Mouse (Mus musculus): Measurements from ENCODE around the gene Elfn2. TPM values are rescaled to one million over a fixed set of nuclear protein-coding genes. Genes with fewer than 3 reads are reported as not detected.

Gene Elfn2
- polyA plus RNA-seq, 1 experiment from 2014 or later, result 0.12 TPM

DNA sequence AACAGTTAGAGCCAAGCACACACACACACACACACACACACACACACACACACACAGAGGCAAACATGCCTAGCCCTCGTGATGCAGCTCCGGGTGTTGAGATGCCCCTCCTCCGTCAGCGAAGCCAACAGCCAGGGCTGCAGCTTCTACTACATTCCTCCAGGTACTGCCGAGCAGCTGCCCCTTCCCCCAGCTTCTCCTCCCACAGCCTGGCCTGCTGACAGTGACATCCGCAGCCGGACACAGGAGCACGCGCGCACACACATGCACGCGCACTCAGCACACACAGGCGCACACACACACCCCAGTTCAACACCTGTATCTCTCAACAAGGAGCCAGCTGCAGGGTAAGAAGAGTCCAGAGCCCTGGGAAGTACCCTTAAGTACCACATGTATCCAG, 1.6 kb downstream of the Elfn2 start:
- ATAC-seq (ENCODE audit: insufficient read depth, low FRiP score, low read depth), result no peak
- Histone ChIP-seq H3K9me3 (no peaks in the 10 kb centered on the region), H3K4me3 (replicated peaks) (no peak overlapping the region), H3K4me1 (peaks cover 14% of the 10 kb centered on the region), H3K36me3 (no peaks in the 10 kb centered on the region), H3K27ac (no peak overlapping the region), H3K4me2 (no peak overlapping the region), H3K9ac (no peak overlapping the region), H3K27me3 (replicated peaks) (peaks cover 88% of the 10 kb centered on the region)
- WGBS, result 43% methylated on average over 13 of the region's 13 CpGs

DNA sequence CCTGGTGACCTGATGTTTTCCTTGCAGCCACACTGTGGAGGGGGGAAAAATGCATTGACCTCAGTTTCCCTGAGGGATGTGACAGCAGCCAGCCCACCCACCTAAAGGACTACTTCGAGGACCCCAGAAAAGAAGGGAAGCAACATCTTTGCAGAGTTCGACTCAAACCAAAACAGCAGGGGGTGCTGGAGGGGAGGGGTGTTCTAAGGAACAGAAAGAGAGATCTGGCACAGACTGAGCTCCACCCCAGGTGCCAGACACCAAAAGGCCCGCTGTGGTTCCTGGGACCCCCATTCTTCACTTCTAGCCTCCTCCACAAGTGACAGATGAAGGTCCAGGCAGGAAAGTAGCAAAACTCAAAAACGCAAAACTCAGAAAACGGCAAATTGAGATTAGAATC, 2.7 kb downstream of the Elfn2 start:
- peaks cover 97% of the 10 kb centered on the region for H3K27me3 ChIP-seq (replicated peaks)
- no peak overlapping the region for H3K9ac ChIP-seq
- no peak for ATAC-seq (ENCODE audit: insufficient read depth, low FRiP score, low read depth)
- WGBS, result 31% methylated on average over 5 of the region's 5 CpGs
- no peaks in the 10 kb centered on the region for H3K9me3 ChIP-seq
- H3K27ac ChIP-seq, result no peak overlapping the region
- no peak overlapping the region for H3K4me2 ChIP-seq
- H3K36me3 ChIP-seq, result no peaks in the 10 kb centered on the region
- peaks cover 14% of the 10 kb centered on the region for H3K4me1 ChIP-seq
- no peak overlapping the region for H3K4me3 ChIP-seq (replicated peaks)

DNA sequence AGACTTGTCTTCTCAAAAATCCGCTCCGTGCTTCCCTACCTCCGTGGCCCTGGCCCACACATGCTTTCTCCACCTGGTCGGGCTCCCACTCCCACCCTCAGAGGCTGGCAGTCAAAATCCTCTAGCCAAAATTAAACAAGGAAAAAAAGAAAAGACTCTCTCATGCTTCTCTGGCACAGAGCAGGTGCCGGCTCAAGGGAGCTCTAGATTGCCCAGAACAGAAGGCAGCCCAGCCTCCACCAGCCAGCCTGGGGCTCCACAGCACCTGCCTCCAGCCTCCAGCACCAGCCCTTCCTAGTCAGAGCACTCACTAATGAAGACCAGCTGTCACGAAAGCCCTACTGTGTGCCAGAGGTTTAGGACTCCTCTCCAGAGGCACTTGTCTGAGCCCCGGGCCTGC, 4.8 kb downstream of the Elfn2 start:
- ATAC-seq (ENCODE audit: insufficient read depth, low FRiP score, low read depth), result no peak
- H3K9ac ChIP-seq, result no peak overlapping the region
- H3K27me3 ChIP-seq (replicated peaks), result peaks cover 82% of the 10 kb centered on the region
- peaks cover 8% of the 10 kb centered on the region for H3K4me1 ChIP-seq
- no peaks in the 10 kb centered on the region for H3K36me3 ChIP-seq
- H3K27ac ChIP-seq, result no peak overlapping the region
- H3K9me3 ChIP-seq, result no peaks in the 10 kb centered on the region
- no peak overlapping the region for H3K4me2 ChIP-seq
- no peak overlapping the region for H3K4me3 ChIP-seq (replicated peaks)
- WGBS, result 82% methylated on average over 7 of the region's 7 CpGs

DNA sequence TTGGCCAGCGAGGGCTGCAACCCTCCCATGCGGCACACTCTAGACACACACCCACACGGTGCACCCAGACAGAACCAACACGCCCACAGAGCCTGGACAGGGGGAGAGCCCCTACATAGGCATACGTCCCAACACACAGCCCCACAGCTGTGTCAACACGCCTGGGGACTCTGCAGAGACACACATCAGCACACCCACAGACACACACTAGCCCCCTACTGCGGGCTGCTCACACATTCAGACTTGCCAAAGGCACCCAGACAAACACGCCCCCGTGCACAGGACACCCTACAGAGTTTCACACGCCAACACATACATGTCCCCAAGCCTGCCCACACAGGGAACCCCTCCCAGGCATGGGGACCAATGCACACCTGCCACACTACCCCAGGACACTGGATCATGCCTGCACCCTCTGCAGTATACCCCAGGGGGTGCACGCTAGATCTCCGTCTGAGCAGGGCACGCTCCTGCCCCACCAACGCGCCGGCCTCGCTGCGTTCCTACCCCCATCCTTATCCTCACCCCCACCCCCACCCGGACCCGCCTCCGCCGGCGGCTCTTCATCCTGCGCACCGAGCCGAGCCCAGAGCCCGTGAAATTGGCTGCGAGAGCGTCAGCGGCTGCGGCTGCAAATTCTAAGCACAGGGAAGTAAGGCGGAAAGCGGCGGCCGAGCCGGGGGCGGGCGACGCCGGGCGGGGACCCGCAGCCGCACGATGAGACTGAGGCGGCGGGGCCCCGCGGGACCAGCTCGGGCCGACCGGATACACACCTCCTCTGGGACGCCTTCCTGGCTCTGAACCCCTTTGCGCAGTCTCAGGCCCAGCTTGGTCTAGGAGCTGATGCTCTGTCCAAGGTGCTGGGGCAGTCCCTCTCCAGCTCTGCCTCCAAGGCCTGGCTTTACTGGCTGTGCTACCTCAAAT, 6.0 kb downstream of the Elfn2 start:
- Histone ChIP-seq H3K9ac (no peak overlapping the region), H3K27ac (no peak overlapping the region), H3K4me1 (no peaks in the 10 kb centered on the region), H3K4me2 (peak overlapping the region; percentile 39), H3K36me3 (no peaks in the 10 kb centered on the region), H3K27me3 (replicated peaks) (peaks cover 70% of the 10 kb centered on the region), H3K4me3 (replicated peaks) (no peak overlapping the region), H3K9me3 (no peaks in the 10 kb centered on the region)
- 8% methylated on average over 53 of the region's 53 CpGs for WGBS
- ATAC-seq (ENCODE audit: insufficient read depth, low FRiP score, low read depth), result no peak

DNA sequence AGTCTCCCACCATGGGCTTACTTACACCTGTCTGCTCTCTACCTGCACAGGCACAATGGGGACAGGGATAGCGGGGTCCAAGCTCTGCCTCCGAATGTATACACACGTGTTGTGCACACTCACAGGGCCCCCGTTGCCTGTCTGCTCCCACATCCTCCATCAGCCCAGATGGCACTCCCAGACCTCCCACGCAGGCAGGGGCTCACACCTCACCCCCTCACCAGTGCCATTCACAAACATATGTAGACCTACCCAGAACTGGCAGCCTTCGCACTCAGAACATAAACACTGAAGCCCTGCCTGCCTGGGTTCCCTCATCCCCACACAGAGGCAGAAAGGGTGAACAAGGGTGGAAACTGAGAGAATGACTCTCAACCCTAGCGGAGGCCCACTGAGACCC, 6.6 kb downstream of the Elfn2 start:
- Histone ChIP-seq H3K36me3 (no peaks in the 10 kb centered on the region), H3K9me3 (no peaks in the 10 kb centered on the region), H3K27me3 (replicated peaks) (peaks cover 63% of the 10 kb centered on the region), H3K4me1 (no peaks in the 10 kb centered on the region), H3K9ac (no peak overlapping the region), H3K4me2 (no peak overlapping the region), H3K4me3 (replicated peaks) (no peak overlapping the region), H3K27ac (no peak overlapping the region)
- ATAC-seq (ENCODE audit: insufficient read depth, low FRiP score, low read depth), result no peak
- 65% methylated on average over 7 of the region's 7 CpGs for WGBS

DNA sequence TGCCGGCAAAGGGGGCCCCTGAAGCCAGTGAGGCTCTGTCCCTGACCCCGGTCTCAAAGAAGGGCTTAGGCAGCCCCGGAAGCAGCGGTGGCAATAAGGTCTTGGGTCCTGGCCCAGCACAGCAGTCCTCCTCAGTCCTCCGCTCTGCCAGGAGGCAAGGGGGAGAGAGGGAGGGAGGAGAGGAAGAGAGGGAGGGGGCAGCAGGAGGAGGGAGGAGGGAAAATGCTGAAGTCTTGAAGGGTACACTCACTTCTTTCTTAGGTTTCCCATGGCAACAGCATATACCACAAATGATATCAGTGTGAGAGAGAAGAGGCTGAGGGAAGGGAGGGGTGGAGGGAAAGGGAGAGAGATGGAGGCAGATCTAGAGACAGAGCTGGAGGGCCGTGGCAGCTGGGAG, 7.9 kb downstream of the Elfn2 start:
- H3K9ac ChIP-seq, result no peak overlapping the region
- whole genome bisulfite sequencing, result 44% methylated on average over 6 of the region's 6 CpGs

DNA sequence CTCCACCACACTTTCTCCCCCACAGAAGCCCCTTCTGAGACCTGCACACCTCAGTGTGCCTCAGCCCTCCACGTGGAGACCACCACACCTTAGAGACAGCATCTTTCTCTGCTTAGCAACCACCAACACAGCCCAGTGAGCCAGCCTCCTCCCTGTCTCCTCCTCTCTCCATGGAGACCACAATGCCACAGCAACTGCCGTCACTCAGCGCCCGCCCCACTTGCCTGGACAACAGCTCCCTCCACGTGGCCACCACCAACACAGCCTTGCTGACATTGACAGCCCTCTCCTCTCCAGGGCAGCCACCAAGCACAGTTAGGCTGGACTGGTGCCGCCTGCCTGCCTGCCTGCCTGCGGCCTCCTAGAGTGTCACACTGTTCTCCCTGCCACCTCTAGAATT, 8.8 kb downstream of the Elfn2 start:
- no peaks in the 10 kb centered on the region for H3K9me3 ChIP-seq
- no peak overlapping the region for H3K27ac ChIP-seq
- H3K36me3 ChIP-seq, result no peaks in the 10 kb centered on the region
- no peaks in the 10 kb centered on the region for H3K4me1 ChIP-seq
- peaks cover 42% of the 10 kb centered on the region for H3K27me3 ChIP-seq (replicated peaks)
- WGBS, result 26% methylated on average over 7 of the region's 7 CpGs
- H3K4me2 ChIP-seq, result no peak overlapping the region
- ATAC-seq (ENCODE audit: insufficient read depth, low FRiP score, low read depth), result no peak
- H3K4me3 ChIP-seq (replicated peaks), result no peak overlapping the region
- no peak overlapping the region for H3K9ac ChIP-seq

More for the DNA sequence above, 7.9 kb downstream of the Elfn2 start:
- H3K27ac ChIP-seq, result no peak overlapping the region
- peak; percentile 35; the same call in 1 of the 2 replicates for ATAC-seq (ENCODE audit: insufficient read depth, low FRiP score, low read depth)
- peaks cover 50% of the 10 kb centered on the region for H3K27me3 ChIP-seq (replicated peaks)
- H3K4me3 ChIP-seq (replicated peaks), result no peak overlapping the region
- H3K4me1 ChIP-seq, result no peaks in the 10 kb centered on the region
- H3K36me3 ChIP-seq, result no peaks in the 10 kb centered on the region
- no peak overlapping the region for H3K4me2 ChIP-seq
- no peaks in the 10 kb centered on the region for H3K9me3 ChIP-seq

DNA sequence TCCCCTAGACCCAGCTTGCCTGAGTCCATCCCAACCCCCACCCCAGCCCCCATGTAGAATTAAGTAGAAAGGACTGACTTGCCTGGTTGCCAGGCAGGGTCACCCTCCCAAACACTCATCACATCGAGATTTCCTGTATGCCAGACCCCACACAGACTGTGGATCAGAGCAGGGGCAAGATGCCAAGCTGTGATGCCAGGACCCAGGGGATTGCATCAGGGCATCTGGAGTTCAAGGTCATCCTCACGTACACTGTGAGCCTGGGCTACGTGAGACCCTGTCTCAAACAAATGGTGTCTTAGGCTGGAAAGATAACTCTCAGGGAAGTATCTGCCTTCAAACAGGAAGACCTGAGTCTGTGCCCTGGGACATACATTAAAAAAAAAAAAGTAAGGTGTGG, 11.9 kb downstream of the Elfn2 start:
- Histone ChIP-seq H3K27me3 (replicated peaks) (peaks cover 11% of the 10 kb centered on the region; the same call in 1 of the 2 replicates), H3K36me3 (no peaks in the 10 kb centered on the region), H3K9ac (no peak overlapping the region), H3K4me3 (replicated peaks) (no peak overlapping the region), H3K9me3 (no peaks in the 10 kb centered on the region), H3K27ac (no peak overlapping the region), H3K4me1 (no peaks in the 10 kb centered on the region), H3K4me2 (no peak overlapping the region)
- ATAC-seq (ENCODE audit: insufficient read depth, low FRiP score, low read depth), result no peak
- 43% methylated on average over 3 of the region's 3 CpGs for WGBS

DNA sequence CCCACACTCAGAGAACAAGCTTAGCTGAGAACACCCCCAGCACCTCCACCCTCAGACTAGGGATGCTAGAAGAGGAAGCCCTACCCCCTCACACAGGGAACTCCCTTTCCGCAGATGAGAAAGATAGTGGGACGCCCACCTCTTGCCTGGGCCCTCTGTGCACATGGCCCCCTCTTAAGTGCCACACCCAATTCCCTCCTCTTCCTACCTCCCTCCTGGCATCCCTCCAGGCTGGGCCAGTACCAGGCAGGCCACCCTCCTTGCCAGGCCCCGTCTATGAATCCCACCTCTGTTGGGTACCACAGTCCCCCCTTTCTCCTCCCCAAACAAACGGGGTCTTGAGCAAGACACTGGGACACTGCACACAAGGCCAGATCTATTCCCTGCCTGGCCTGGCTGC, 13.7 kb downstream of the Elfn2 start:
- Histone ChIP-seq H3K9ac (no peak overlapping the region), H3K36me3 (no peaks in the 10 kb centered on the region)
- no peak for ATAC-seq (ENCODE audit: insufficient read depth, low FRiP score, low read depth)

DNA sequence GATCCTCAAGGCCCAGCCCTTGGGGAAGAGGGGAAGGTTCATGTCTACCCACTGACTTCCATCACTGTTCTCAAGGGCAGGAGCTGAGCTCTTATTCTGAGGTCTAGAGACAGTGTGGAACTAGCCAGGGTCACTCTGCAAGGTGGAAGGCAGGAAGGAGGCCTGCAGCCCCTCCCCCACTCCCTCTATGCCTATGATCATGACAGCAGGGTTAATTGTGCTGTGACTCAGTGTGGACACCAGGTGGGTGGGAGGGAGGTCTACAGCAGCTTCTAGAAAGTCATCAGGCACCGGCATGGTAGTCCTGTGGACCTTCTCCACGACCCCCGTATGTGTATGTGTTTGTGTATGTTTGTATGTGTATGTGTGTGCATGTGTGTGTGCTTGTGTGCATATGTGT, 14.6 kb downstream of the Elfn2 start:
- Histone ChIP-seq H3K4me3 (replicated peaks) (no peak overlapping the region), H3K27me3 (replicated peaks) (no peaks in the 10 kb centered on the region), H3K9ac (no peak overlapping the region), H3K9me3 (no peaks in the 10 kb centered on the region), H3K4me2 (no peak overlapping the region), H3K36me3 (no peaks in the 10 kb centered on the region), H3K4me1 (no peaks in the 10 kb centered on the region), H3K27ac (no peak overlapping the region)
- WGBS, result 74% methylated on average over 3 of the region's 3 CpGs
- ATAC-seq (ENCODE audit: insufficient read depth, low FRiP score, low read depth), result no peak

More for the DNA sequence above, 13.7 kb downstream of the Elfn2 start:
- Histone ChIP-seq H3K4me2 (no peak overlapping the region), H3K9me3 (no peaks in the 10 kb centered on the region), H3K4me3 (replicated peaks) (no peak overlapping the region), H3K27ac (no peak overlapping the region), H3K27me3 (replicated peaks) (no peaks in the 10 kb centered on the region), H3K4me1 (no peaks in the 10 kb centered on the region)
- 53% methylated on average over 4 of the region's 4 CpGs for WGBS

DNA sequence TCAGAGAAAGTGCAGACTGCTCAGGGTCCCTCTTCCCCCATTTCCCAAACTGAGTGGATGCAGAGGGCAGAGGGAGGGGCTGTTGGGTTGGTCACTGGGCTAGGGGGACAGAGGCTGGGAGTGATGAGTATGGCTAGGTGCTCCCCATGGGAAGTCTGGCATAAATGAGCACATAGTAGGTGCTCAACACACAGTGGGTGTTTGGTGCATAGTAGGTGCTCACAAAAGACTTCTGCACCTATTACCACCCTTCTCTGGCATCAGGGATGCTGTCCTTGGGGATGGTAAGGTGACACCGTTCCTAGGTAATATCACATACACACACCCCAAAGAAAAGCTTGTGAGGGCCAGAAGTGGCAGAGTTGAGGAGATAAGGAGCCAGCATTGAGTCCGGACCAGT, 18.2 kb downstream of the Elfn2 start:
- H3K9me3 ChIP-seq, result no peaks in the 10 kb centered on the region
- H3K27ac ChIP-seq, result no peak overlapping the region
- no peaks in the 10 kb centered on the region for H3K27me3 ChIP-seq (replicated peaks)
- 66% methylated on average over 2 of the region's 2 CpGs for WGBS
- no peak overlapping the region for H3K9ac ChIP-seq
- H3K4me3 ChIP-seq (replicated peaks), result no peak overlapping the region
- no peak overlapping the region for H3K4me2 ChIP-seq
- ATAC-seq (ENCODE audit: insufficient read depth, low FRiP score, low read depth), result no peak
- H3K4me1 ChIP-seq, result no peaks in the 10 kb centered on the region
- H3K36me3 ChIP-seq, result no peaks in the 10 kb centered on the region

DNA sequence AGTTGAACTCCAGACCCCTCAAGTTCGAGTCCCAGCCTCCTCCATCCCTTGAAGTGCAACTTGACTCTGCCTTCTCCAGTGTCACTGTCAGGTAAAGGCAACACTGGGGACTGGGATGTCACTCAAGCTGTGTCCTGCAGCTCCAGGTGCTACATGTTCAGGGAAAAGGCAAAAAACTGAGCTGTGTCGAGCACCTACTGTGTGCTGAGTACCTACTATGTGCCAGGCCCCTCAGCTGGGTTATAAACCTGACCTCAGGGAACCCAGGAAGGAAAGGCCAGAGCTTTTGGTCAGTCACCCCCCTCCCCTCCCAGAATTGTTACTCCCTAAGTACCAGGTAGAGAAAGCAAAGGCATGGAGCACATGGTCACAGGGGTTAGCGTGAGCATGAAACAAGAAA, 19.1 kb downstream of the Elfn2 start:
- WGBS, result 53% methylated on average over 3 of the region's 3 CpGs
- H3K9ac ChIP-seq, result no peak overlapping the region
- 0 out of 2 replicates have a peak, but pooled peaks cover 1% of the 10 kb centered on the region for H3K27me3 ChIP-seq (replicated peaks)
- ATAC-seq (ENCODE audit: insufficient read depth, low FRiP score, low read depth), result no peak
- no peaks in the 10 kb centered on the region for H3K4me1 ChIP-seq
- H3K27ac ChIP-seq, result no peak overlapping the region
- H3K36me3 ChIP-seq, result no peaks in the 10 kb centered on the region
- H3K4me2 ChIP-seq, result no peak overlapping the region
- no peak overlapping the region for H3K4me3 ChIP-seq (replicated peaks)
- H3K9me3 ChIP-seq, result no peaks in the 10 kb centered on the region
